Comparison of ENCODE assay signal across 8 mouse cellular contexts in genomic region chr1:154202580-154202979, GRCm38 (mm10). TPM values are rescaled to one million over a fixed set of nuclear protein-coding genes. Genes with fewer than 3 reads are reported as not detected.
DNase-seq lines count a peak whose midpoint lies in the region; ATAC-seq lines count a peak whose summit lies in the region.
"Had no signal": no experiment of that assay in that cellular context is flagged by ENCODE, and none has a peak within 500 bp of the region (broad histone marks: within the 10 kb centered on the region; RNA-seq: fewer than 3 reads in every experiment).

No protein-coding gene starts in this region.

- H3K9me3 ChIP-seq in limb, embryonic 13.5 days, result no peaks in the 10 kb centered on the region
- no peaks in the 10 kb centered on the region for H3K9me3 ChIP-seq in limb, embryonic 10.5 days (replicated peaks)
- no peaks in the 10 kb centered on the region for H3K9me3 ChIP-seq in kidney, embryonic 15.5 days (replicated peaks)

- H3K9ac ChIP-seq in limb, embryonic 13.5 days, result no peak overlapping the region
- H3K9ac ChIP-seq in kidney, embryonic 15.5 days, result no peak overlapping the region
- H3K9ac ChIP-seq: liver, embryonic 14.5 days had no signal

- H3K36me3 ChIP-seq in limb, embryonic 13.5 days, result no peaks in the 10 kb centered on the region
- H3K36me3 ChIP-seq in limb, embryonic 10.5 days, result no peaks in the 10 kb centered on the region
- no peaks in the 10 kb centered on the region for H3K36me3 ChIP-seq in kidney, embryonic 15.5 days

- no peak overlapping the region for H3K4me3 ChIP-seq in limb, embryonic 13.5 days
- H3K4me3 ChIP-seq in limb, embryonic 10.5 days, result no peak overlapping the region
- no peak overlapping the region for H3K4me3 ChIP-seq in kidney, embryonic 15.5 days (replicated peaks)

- WGBS in limb, embryonic 13.5 days, result 69% methylated on average over 8 of the region's 8 CpGs
- WGBS in limb, embryonic 10.5 days, result 69% methylated on average over 8 of the region's 8 CpGs
- WGBS in kidney, embryonic 15.5 days, result 50% methylated on average over 8 of the region's 8 CpGs

- 0 out of 2 replicates have a peak, but pooled peaks have one; percentile 29 for ATAC-seq in limb, embryonic 13.5 days (ENCODE audit: low FRiP score, low read depth)
- ATAC-seq in kidney, embryonic 15.5 days (replicated peaks; ENCODE audit: low FRiP score), result peak; percentile 16; the same call in 1 of the 2 replicates
- ATAC-seq in erythroid progenitor cell, adult 5-6 weeks (replicated peaks; ENCODE audit: low FRiP score, poor library complexity, severe bottlenecking), result no peak; the same call in 1 of the 2 replicates

- no peak overlapping the region for H3K27ac ChIP-seq in limb, embryonic 13.5 days
- no peak overlapping the region for H3K27ac ChIP-seq in limb, embryonic 10.5 days
- no peak overlapping the region for H3K27ac ChIP-seq in kidney, embryonic 15.5 days
- H3K27ac ChIP-seq: liver, embryonic 14.5 days had no signal

- H3K4me2 ChIP-seq in limb, embryonic 13.5 days (replicated peaks), result no peak overlapping the region
- no peak overlapping the region for H3K4me2 ChIP-seq in kidney, embryonic 15.5 days

- DNase-seq in limb, embryonic 10.5 days (ENCODE audit: low spot score), result no peak
- peak; percentile 19 for DNase-seq in cerebellum, adult 9-10 months
- DNase-seq in retina, embryonic 14.5 days (ENCODE audit: low spot score), result peak; percentile 64
- no peak for DNase-seq in gastrocnemius, postnatal 4 days (ENCODE audit: low spot score in 2 of 2)

- H3K27me3 ChIP-seq in limb, embryonic 13.5 days, result peaks cover 43% of the 10 kb centered on the region
- peaks cover 52% of the 10 kb centered on the region for H3K27me3 ChIP-seq in limb, embryonic 10.5 days (ENCODE audit: low read depth, poor library complexity, severe bottlenecking)
- H3K27me3 ChIP-seq in kidney, embryonic 15.5 days, result peaks cover 38% of the 10 kb centered on the region

- peaks cover 35% of the 10 kb centered on the region for H3K4me1 ChIP-seq in limb, embryonic 13.5 days
- H3K4me1 ChIP-seq in limb, embryonic 10.5 days, result peaks cover 28% of the 10 kb centered on the region
- H3K4me1 ChIP-seq in kidney, embryonic 15.5 days, result peaks cover 25% of the 10 kb centered on the region

RNA-seq across cellular contexts. Expression of gene Zfp648, which starts 1.6 kb away (rescaled TPM):
- 1.2 and 1.3 TPM in 2 replicates for polyA plus RNA-seq in limb, embryonic 13.5 days (2015; fragmentation: Nextera tagmentation; extraction: Ambion mirVana)
- polyA plus RNA-seq in limb, embryonic 10.5 days (2016; fragmentation: Nextera tagmentation; extraction: Ambion mirVana), result 0.21 TPM in 1 of 2 replicates, not detected in the other
- 0.26 and 0.28 TPM in 2 replicates for polyA plus RNA-seq in kidney, embryonic 15.5 days (2015; fragmentation: Nextera tagmentation; extraction: Ambion mirVana)
- not detected in 2 replicates for total RNA-seq in erythroid progenitor cell, adult 5-6 weeks (2015; ENCODE audit: low replicate concordance)
- total RNA-seq in erythroid progenitor cell, adult 5-6 weeks (2017; ENCODE audit: low replicate concordance), result not detected in 2 replicates
- not detected for total RNA-seq in gastrocnemius, postnatal 4 days (2021)
- polyA plus RNA-seq: liver, embryonic 14.5 days had no signal

Comparison
In these comparisons a context has a peak if more than half of its experiments do, and no peak if none do; other contexts are left out.
1. DNase-seq: peak in cerebellum, adult 9-10 months (single experiment) and retina, embryonic 14.5 days (single experiment); none in limb, embryonic 10.5 days (single experiment) and gastrocnemius, postnatal 4 days (0 of 2).